Mouse (Mus musculus) thymus, adult 18-20 months (tissue): ENCODE data around the gene Drd3.

Experiments
- DNase-seq, 2 experiments: peaks; one replicate each; pipeline ENCODE4 v3.0.0; 2022; ENCODE audit warnings: mixed read lengths in 2 of 2

Drd3 gene

DNA sequence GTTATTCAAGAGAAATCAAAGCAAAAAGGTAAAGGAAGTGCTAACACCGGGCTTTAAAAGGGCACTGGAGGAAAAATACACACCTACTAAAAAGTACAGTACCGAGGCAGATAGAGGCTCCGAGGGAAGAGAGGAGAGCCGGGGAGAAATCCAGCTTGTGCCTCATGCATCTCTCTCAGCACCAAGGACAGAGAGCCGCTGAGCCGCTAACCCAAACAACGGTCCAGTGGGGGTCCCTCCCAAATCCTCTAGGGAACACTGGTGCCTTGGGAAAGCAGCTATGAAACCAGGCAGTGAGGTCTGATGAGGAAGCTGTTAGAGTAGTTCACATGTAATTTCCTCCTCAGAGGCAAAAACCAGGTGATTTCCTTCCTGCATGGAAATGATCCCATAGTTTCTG lies at the start of gene Drd3:
Gene Drd3, plus strand, starts transcription at position 276 of the 400 bp plus-strand sequence.
- DNase-seq, result no peak

DNA sequence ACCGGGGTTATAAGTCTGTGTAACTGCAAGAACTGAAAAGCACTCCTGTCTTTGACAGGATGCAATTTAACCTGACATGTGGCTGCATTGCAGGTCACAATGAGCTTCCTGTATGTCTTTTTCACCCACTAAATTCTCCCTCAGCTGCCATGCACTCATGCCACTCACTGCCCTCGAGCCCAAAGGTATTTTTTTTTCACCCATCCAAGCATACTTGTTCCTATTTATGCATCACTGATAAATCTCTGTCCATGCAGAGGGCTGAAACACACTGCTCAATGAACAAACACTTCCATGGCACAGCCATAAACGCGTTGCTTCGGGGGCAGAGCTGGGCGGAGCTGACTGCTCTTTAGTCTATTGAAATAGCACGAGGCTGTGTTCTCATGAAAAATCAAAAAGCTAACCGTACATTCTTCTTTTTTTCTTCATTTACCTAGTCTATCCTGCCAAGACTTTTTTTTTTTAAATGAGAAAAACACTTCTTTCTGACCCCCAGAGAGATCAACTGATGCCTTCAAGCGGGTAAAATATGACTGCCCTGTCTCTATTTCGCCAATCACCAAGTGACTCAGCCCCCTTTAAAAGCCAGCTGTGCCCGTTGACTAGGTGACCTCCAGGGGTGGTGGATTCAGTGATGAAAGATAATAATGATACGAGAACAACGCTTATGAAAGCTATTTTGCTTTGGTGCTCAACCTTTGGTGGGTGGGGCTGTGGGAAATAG lies 45.3 kb upstream of the Drd3 start:
- no peak for DNase-seq

DNA sequence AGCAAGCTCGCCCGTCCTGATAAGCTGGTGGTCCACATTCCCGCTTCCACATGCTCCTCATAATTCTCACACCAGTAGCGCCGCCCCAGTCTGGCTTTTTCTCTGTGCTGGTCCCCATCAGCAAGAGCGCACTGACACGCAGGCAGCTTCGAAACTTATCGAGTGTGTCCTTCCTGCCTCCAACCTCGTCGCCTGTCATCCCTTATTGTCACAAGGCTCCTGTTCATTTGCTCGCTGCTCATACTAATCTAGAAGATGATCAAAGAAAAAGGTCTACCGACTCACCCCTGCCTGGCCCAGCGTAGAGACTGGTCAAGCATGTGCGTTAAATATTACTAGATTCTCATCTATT lies 44.8 kb upstream of the Drd3 start:
- peak in 1 of 2 experiments; percentile 17 for DNase-seq

DNA sequence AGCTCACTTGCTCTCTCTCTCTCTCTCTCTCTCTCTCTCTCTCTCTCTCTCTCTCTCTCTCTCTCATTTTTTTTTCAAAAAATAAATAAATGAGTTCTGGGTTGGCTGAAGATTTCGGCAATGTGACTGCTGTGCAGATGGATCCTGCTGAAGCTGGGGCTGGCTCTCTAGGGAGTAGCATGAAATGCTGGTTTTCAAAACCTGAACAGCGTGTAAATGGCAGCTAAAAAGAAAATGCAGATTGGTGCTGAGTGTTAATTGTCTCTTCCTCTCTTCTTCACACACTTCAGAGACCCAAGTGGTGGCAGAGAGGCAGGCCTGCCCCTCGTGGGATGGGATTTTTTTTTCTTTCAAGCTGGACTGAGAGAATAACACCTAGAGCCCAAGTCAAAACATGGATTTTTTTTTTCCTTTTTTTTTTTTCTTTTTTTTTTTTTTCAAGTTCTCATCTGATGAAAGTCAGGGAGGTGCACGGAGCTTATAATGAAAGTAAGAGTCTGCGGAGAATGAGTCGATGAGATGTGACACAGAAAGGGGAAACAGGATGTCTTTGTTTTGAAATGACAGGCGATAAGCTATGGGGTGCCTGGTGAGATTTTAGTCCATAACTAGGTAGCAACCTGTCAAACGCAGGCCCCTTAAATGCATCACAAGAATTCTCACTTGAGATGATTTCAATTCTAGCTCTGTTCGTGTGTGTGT lies 44.2 kb upstream of the Drd3 start:
- DNase-seq, result peak in 1 of 2 experiments; percentile 24

DNA sequence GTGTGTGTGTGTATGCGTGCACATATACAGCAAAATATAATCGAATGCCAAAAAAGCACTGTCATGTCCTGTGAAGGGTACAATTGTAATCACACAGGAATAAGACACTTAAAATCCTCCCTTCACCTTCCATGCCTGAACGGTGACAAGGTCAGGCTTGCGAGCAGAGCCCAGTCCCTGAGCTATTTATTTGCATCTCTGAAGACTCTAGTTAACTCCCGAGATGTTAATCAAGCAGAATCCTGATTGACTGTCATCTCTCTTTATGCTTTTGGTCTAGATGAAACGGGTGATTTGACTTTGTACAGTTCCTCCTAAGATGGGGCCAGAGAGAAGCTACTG lies 43.7 kb upstream of the Drd3 start:
- DNase-seq, result no peak

DNA sequence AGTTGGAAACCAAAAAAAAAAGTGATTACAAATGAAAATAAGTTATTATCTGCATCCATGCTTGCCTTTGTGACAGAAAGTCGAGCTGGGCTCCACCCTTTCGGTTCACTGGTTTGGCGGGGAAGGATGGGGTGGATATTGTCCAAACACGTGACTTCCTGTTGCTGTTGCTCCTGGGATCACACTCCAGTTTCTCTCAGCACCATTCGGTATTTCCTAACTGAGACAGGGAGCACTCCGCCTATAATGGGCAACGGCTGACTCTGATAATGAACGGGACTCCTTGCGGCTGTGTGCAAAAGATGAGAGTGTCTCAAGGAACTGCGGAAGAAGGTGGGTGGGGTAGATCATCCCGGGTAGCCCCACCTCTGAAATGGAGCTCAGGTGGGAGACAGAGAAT lies 43.2 kb upstream of the Drd3 start:
- DNase-seq, result no peak

DNA sequence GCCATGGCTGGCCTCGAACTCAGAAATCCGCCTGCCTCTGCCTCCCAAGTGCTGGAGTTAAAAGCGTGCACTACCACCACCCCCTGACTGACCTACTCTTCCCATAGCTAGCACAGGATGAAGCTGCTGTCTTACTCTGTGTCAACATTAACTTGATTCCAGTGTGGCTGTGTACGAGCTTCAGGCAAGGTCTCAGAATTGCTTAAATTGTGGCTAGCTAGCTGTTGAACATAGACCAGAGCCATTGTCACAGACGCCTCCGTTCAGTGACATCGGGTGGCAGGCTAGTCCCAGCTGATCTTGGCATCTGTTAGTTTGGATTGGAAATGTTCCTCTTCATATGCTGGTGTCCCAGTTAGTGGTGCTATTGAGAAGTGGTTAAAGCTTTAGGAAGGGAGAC lies 42.5 kb upstream of the Drd3 start:
- DNase-seq, result no peak

DNA sequence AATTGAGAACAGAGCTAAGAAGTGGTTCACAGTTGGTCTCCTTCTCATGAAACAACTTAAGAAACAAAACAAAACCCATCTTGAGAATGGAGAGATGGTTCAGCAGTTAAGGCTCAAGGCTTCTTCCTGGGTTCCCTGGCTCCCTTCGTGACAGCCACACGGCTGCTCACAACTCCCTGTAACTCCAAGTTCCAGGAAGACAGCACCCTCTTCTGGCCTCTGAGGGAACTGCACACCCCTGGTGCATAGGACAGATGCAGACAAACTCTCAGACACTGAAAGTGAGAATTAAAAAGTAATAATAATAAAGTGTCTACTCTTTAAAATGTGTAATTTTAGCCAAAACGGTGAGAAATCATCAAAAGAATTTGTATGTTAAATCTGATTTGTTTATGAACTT lies 29.4 kb upstream of the Drd3 start:
- DNase-seq, result no peak

DNA sequence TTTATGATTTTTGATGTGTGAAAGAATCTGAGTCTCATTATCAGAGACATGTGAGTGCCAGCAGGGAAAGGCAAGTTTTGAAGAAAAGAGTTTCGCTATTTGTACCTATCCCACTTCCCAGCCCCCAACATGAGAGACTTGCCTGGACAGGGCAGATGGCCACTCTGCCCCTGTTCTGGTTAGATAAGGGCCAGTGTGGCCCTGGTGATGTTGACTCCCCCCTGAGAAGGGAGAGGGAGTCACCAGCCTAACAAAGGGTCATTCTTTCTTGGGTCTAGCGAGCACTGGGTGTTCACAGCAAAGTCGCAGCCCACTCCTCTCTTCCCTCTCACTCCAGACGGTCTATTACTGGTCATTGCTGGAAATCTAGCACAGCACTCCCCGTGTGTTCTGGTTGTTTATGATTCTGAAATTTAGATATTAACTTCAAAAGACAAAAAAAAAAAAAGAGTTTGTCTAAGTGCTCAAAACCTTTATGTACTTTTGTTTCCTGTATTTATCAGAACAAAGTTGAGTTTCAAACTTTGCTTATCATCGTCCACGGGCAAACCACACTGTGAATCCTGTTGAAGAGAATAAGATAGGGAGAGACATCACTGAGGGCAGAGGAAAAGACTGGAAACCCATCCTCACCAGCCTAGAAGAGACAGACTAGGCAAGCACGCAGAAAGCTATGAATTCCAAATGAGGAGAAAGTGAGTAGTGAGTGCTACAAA lies 24.2 kb upstream of the Drd3 start:
- DNase-seq, result no peak

DNA sequence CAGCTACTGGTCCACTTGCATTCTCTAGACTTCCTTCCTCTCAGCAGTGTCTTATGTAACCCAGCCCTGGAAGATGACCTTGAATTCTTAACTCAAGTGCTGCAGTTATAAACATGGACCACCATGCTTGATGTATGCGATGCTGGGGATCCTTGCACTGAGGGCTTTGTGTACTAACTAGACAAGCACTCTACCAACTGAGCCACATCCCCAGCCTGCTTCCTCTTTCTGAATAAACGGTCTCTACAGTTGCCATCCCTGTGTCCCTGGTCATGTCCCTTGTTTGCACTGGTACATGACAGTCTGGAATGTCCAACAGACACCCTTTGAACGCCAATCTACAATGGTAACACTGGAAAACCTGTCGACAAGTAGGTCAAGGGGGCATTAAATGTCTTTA lies 23.5 kb upstream of the Drd3 start:
- DNase-seq, result no peak

DNA sequence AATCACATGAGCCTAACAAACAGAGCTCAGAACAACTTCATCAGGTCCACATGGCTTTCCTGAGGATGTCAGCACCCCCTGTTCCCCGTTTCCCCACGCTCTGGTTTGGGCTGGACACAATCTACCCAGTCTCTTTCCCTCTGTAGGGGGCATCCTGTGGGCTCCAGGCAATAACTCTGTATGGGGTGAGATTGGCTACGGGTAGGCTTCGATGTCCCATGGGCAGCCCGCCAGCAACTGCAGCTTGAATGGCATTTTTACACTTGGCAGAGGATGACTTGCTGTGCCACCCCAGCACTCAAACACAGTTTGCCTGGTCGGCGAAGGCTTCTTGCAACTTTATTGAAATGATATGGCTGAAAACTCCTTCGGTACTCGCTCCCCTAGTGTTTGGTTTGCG lies 21.3 kb upstream of the Drd3 start:
- no peak for DNase-seq

DNA sequence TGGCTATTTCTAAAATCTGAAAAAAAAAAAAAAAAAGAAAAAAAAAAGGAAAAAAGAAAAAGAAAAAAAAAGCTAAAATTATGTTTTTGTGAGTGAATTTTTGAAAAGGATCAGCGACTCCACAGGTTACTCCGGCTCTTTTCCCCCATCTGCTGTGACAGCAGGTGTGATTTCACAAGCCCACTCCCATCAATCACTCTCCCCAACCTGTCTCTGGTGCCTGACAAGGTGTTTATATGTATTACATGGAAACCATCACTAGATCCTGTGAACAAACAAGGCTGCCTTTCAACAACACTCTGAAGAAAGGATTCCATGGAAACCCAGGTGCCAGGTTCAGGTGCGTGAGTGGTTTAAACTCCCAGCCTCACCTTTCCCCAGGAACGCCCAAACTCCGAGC lies 20.9 kb upstream of the Drd3 start:
- DNase-seq, result no peak

DNA sequence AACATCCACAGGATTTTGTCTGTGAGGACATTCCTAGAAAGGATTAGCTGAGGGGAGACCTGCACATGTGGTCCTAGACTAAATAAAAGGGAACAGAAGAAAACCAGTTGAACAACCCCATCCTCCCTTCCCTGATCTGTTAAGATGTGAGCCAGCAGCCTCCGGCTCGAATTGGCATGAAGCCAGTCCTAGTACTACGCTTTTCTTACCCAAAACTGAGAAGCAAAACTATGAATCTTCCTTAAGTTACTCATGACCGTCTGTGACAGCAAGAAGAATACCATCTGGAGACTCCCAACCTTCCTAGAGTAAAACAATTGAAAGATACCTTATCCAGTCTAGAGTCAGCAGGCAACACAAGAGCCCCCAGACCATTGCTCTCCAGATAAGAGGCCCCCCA lies 15.9 kb upstream of the Drd3 start:
- no peak for DNase-seq

DNA sequence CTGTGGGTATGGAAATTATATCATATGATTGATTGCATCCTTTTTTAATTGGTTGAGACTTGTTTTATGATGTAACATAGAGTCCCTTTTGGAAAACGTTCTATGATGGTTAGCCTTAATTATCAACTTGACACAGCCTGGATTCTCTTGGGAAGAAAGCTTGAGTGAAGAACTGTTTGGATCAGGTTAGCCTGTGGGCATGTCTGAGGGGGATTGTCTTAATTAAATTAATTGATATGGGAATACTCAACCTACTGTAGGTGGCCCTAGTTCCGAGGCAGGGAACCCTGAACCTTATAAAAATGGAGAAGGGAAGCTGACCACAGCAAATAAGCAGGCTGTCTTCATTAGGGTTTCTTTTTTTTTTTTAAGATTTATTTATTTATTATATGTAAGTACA lies 12.9 kb upstream of the Drd3 start:
- DNase-seq, result no peak

DNA sequence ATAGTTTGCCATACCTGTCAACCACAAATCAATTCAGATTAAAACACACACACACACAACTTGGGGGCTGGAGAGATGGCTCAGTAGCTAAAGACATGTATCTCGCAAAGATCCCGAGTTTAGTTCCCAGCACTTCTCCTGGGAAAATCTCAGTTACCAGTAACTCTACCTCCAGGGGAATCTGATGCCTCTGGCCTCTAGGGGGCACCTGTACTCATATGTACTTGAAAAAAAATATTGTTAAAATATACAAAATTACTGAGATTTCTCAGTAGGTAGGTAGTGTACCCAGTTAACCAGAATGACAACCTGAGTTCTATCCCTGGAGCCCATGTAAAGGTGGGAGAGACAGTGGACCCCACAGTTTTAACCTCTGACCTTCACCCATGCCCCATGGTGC lies 5.4 kb upstream of the Drd3 start:
- DNase-seq, result no peak

DNA sequence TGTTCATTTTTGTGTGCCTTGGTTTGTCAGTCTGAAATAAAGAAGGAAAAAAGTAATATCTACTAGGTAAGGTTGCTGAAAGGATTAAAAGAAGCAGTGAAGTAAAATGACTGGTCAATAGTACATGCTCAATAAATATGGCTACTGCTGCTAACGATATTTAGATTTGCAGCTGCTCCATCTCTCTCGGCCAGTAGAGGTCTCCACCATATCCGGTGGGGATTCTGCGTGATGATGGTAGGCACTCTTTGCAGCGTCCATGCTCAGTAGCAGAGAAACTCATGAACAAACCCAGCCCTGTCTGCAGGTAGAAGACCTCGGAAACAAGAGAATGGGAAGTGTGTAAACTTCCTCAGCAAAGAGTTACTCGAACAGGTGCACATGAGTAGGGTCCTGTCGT lies 926 bp upstream of the Drd3 start:
- DNase-seq, result no peak

DNA sequence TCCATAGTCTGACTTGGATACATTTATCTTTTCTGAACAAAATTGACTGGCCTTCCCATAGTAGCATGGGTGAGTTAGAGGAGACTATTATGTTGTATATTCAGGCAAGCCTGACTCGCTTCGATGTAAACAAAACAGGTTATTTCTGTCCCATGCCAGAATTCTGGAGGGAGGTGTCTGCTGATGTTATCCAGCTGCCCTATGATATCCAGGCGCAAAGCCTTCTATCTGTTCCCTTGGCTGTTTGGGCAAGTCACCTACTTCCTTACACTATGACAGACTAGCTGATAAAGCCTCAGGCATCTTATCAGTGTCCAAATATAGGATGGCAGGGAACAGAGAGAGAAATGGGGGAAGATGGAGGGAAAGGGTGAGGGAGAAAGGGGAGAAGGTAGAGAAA lies 18.5 kb downstream of the Drd3 start:
- no peak for DNase-seq

DNA sequence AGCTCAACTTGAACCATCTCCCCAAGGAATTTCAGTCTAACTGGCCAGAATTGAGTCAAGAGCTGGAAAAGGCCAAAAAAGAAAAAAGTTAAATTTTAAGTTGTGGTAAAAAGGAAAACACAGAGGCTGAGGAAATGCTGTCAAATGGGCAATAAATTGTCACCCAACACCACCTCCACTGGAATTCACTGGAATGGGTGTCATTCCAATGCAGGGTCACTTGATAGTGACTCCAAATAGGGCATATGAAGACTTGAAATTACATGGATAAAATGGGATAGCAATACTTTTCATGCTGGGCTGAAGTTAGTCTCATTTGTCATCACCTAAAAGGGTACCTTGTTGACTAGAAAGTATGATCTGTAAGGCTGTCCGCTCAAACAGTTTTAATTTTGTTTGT lies 18.9 kb downstream of the Drd3 start:
- DNase-seq, result no peak

DNA sequence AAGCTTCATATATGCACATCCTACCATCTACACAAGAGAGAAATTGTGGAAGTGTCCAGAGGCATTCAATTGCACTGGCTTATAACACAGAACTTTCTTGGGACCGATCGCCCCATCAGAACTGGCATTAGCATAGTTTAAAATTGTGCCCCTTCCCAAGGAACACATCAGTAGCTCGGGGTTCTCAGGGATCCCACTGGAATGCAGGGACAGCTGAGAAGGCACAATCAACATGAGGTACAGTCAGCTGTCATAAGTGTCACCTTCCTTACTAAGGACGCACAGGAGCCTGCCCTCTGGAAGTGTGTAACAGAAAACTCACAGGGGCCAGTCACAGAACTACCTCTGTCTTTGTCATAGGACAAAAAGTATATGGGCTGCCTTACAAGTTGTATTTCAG lies 19.7 kb downstream of the Drd3 start:
- DNase-seq, result no peak

DNA sequence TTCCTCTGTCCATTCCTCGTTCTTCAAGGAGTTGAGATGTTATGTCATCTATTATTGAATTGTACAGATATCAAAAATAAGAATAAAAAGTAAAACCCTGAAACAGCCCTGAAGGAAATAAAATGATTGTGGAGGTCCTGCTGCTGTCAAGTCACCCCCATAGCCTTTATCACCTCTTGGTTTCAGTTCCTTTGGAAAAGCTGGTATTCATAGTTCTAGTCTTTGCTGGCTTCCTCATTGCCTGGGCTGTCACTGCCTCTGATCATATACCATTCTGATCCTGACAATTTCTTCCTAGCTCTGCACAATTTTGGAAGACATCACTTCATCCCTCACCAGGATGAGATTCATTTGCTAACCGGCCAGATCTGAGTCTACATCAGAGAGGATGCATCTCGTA lies 23.1 kb downstream of the Drd3 start:
- DNase-seq, result no peak

DNA sequence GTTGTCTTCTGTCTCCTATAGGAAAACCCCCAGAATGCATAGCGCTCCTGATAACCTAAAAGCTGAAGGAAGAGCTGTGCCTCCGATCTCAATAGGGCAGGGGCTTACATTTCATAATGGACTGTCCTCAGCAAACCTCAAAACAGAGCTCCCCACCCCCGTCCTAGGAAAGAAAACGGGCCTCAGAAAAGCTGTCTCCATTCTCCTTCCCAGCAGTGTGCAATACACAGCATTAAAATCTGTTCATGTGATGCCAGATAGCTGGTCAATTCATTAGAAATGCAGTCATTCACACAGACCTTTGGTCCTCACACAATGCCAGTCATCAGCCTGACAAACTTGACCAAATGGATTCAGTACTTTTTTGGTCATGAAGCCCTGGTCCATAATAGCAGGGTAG lies 45.7 kb downstream of the Drd3 start:
- DNase-seq, result no peak

DNA sequence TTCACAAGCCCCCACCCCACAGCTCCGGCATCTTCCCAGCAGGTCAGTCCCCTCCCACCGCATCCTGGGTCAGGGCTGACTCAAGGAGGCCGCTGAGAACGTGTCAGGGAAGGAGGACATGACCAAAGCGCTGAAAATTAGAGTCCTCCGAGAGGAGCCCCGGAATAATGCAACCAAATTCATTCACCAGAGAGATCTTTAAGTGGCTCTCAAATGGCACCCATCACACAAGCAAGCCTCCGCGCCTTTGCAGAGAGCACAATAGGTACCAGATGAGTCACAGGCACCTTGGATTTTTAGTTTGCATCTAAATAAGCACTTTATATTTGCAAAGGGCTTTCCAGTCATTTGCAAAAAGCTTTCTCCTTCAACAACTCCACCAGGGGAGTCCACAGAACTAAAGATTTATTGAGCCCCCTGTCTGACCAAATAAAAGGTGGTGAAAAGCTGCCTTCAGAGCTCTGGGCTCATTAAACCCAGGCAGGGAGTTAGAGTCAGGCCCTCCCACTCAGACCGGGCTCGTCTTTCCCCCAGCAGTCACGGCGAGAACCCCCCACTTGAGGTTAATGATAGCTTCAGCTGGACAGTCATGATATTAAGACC lies 46.4 kb downstream of the Drd3 start:
- no peak for DNase-seq

DNA sequence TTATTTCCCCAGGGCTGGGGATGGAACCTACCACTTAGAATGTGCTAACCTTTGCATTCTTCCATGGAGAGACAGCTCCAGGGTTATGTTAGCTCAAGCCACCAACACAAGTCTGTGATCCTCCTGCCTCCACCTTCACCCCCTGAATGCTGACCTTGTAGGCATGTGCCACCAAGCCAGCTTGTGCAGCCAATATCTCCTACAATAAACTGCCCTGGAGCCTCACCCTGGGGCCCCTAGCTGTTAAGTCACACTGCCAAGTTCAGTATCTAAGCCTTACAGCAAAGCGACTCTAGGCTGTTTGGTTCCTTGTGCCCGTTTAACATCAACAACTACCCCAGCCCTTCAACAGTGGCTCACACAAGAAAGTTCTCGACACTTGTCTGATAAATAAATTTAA lies 47.3 kb downstream of the Drd3 start:
- no peak for DNase-seq

DNA sequence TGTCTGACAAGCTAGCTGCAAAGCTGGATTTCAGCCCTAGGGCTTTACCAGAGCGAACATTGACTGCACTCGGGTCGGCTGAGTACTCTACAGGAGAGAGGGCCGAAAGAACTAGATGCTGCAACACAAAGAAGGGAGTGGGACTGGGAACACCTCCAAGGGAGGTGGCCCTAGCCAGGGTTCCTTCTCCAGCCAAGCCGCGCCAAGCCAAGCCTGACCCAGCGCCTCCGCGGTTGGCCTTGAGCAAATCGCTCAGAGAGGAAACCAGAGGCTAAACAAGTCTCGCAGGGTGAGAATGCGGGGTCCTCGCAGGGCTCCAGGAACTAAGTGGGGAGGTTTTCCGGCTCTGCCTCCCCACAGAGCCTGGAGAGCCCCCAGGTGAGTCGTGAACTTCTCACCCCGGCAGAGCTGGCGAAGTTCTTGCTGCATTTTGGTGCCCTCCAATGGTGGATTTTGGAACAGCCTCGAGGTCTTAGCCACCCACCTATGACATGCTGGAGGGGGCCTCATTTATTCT lies 48.0 kb downstream of the Drd3 start:
- DNase-seq, result peak; percentile 57 to 60
